Mouse (Mus musculus) myocyte (in vitro differentiated cells): ENCODE measurements at regions not wholly inside any gene's neighbourhood (a gene's known extent, or its start where the extent isn't known, plus 50 kb on each side); places are given as distances from the start of the nearest gene placed in this dataset.

Source experiments
- H3K27me3 ChIP-seq: one replicate; pipeline ENCODE4 v1.6.1; 2011; ENCODE audit not compliant: control insufficient read depth, insufficient read depth, insufficient read length
- H3K36me3 ChIP-seq: one replicate; pipeline ENCODE4 v1.6.1; 2011; ENCODE audit not compliant: control insufficient read depth, insufficient read depth
- H3K4me2 ChIP-seq: one replicate; pipeline ENCODE4 v1.6.1; 2011; ENCODE audit warnings: low read depth, control low read depth
- H3K4me3 ChIP-seq: one replicate; pipeline ENCODE4 v1.5.1; 2011; ENCODE audit warnings: mild to moderate bottlenecking, control low read depth, moderate library complexity
- H3K79me2 ChIP-seq: one replicate; pipeline ENCODE4 v1.6.1; 2011; ENCODE audit not compliant: control insufficient read depth, insufficient read depth
- H3ac ChIP-seq: one replicate; pipeline ENCODE4 v1.6.1; 2011; ENCODE audit not compliant: control insufficient read depth, insufficient read length
- CEBPB ChIP-seq: IDR thresholded peaks from 2 replicates; pipeline ENCODE4 v1.6.1; 2011; ENCODE audit warnings: mild to moderate bottlenecking, moderate library complexity; ENCODE audit not compliant: poor library complexity, insufficient read depth, severe bottlenecking
- E2F4 ChIP-seq: IDR thresholded peaks from one replicate; pipeline ENCODE4 v1.6.1; 2011; ENCODE audit warnings: mild to moderate bottlenecking, control low read depth, moderate library complexity; ENCODE audit not compliant: insufficient read depth
- MAX ChIP-seq: IDR thresholded peaks from one replicate; pipeline ENCODE4 v1.6.1; 2011; ENCODE audit warnings: low read depth, mild to moderate bottlenecking, control low read depth
- MYOD1 ChIP-seq, 3 experiments: IDR thresholded peaks; one replicate each; pipeline ENCODE4 v1.6.1; 2011; ENCODE audit warnings: control low read depth in 2 of 3, low read depth in 2 of 3, mild to moderate bottlenecking in 2 of 3, moderate library complexity in 1 of 3; ENCODE audit not compliant: insufficient read length in 2 of 3, control insufficient read depth in 1 of 3
- MYOG ChIP-seq, 3 experiments: IDR thresholded peaks; one replicate each; pipeline ENCODE4 v1.6.1; 2011; ENCODE audit warnings: control low read depth in 2 of 3, low read depth in 2 of 3, mild to moderate bottlenecking in 2 of 3; ENCODE audit not compliant: insufficient read length in 2 of 3, control insufficient read depth in 1 of 3, insufficient read depth in 1 of 3
- POLR2A ChIP-seq: IDR thresholded peaks from one replicate; pipeline ENCODE4 v1.6.1; 2011; ENCODE audit warnings: low read depth, mild to moderate bottlenecking, control low read depth, moderate library complexity; ENCODE audit not compliant: insufficient read length
- POLR2AphosphoS2 ChIP-seq: IDR thresholded peaks from one replicate; pipeline ENCODE4 v1.6.1; 2011; ENCODE audit warnings: low read depth, control low read depth; ENCODE audit not compliant: insufficient read length
- REST ChIP-seq: IDR thresholded peaks from one replicate; pipeline ENCODE4 v1.6.1; 2011; ENCODE audit warnings: mild to moderate bottlenecking, control low read depth, moderate library complexity; ENCODE audit not compliant: insufficient read depth, insufficient read length
- SRF ChIP-seq: IDR thresholded peaks from one replicate; pipeline ENCODE4 v1.6.1; 2011; ENCODE audit warnings: low read depth; ENCODE audit not compliant: control insufficient read depth, insufficient read length
- TCF12 ChIP-seq: IDR thresholded peaks from one replicate; pipeline ENCODE4 v1.6.1; 2011; ENCODE audit warnings: mild to moderate bottlenecking, control low read depth; ENCODE audit not compliant: poor library complexity, insufficient read depth, severe bottlenecking
- TCF3 ChIP-seq: IDR thresholded peaks from one replicate; pipeline ENCODE4 v1.6.1; 2011; ENCODE audit warnings: low read depth, control low read depth; ENCODE audit not compliant: insufficient read length
- USF1 ChIP-seq: IDR thresholded peaks from one replicate; pipeline ENCODE4 v1.6.1; 2011; ENCODE audit warnings: low read depth, mild to moderate bottlenecking, control low read depth, moderate library complexity

- no peak overlapping the region for H3K4me2 ChIP-seq
- H3K27me3 ChIP-seq = no peaks in the 10 kb centered on the region
- no peak overlapping the region for H3ac ChIP-seq
- H3K4me3 ChIP-seq = no peak overlapping the region
- no peaks in the 10 kb centered on the region for H3K79me2 ChIP-seq
- no peaks in the 10 kb centered on the region for H3K36me3 ChIP-seq
- TF ChIP-seq USF1 = no peak
- no peak for TF ChIP-seq E2F4
- no peak for TF ChIP-seq MAX
- no peak for TF ChIP-seq TCF3
- no peak for TF ChIP-seq POLR2A
- no peak for TF ChIP-seq REST
Measured at GRCm38 (mm10) chr2:101433141-101433895, 191.2 kb upstream of the Rag2 start.

GRCm38 (mm10) chr2:101440231-101440630 lies 184.3 kb upstream of the Rag2 start:
- H3K27me3 ChIP-seq = no peaks in the 10 kb centered on the region
- H3K4me3 ChIP-seq = no peak overlapping the region
- no peaks in the 10 kb centered on the region for H3K79me2 ChIP-seq
- H3K4me2 ChIP-seq = no peak overlapping the region
- H3K36me3 ChIP-seq = no peaks in the 10 kb centered on the region
- TF ChIP-seq SRF (no peak), CEBPB (no peak)
- no peak overlapping the region for H3ac ChIP-seq

GRCm38 (mm10) chr2:101441081-101441630 lies 183.4 kb upstream of the Rag2 start:
- Histone ChIP-seq H3ac (no peak overlapping the region), H3K4me3 (no peak overlapping the region), H3K36me3 (no peaks in the 10 kb centered on the region), H3K79me2 (no peaks in the 10 kb centered on the region), H3K4me2 (no peak overlapping the region), H3K27me3 (no peaks in the 10 kb centered on the region)
- TF ChIP-seq REST = no peak
- no peak for TF ChIP-seq MYOG (IDR thresholded peaks at IDR 0.05; ENCODE audit: control insufficient read depth in 1 of 3, insufficient read depth in 1 of 3, insufficient read length in 2 of 3, low read depth in 2 of 3)
- no peak for TF ChIP-seq E2F4
- TF ChIP-seq MAX = no peak
- TF ChIP-seq MYOD1 (IDR thresholded peaks at IDR 0.05; ENCODE audit: control insufficient read depth in 1 of 3, insufficient read length in 2 of 3, low read depth in 2 of 3) = no peak
- no peak for TF ChIP-seq USF1
- no peak for TF ChIP-seq SRF
- TF ChIP-seq POLR2A = no peak
- TF ChIP-seq CEBPB = no peak

- H3K27me3 ChIP-seq = no peaks in the 10 kb centered on the region
- H3K36me3 ChIP-seq = no peaks in the 10 kb centered on the region
- H3K4me2 ChIP-seq = no peak overlapping the region
- TF ChIP-seq SRF (no peak), E2F4 (no peak)
- H3K4me3 ChIP-seq = no peak overlapping the region
- no peaks in the 10 kb centered on the region for H3K79me2 ChIP-seq
- H3ac ChIP-seq = no peak overlapping the region
Measured at GRCm38 (mm10) chr2:101455591-101455990, 168.9 kb upstream of the Rag2 start.

- no peak overlapping the region for H3ac ChIP-seq
- no peaks in the 10 kb centered on the region for H3K79me2 ChIP-seq
- no peak for TF ChIP-seq POLR2AphosphoS2
- no peak for TF ChIP-seq POLR2A
- no peak for TF ChIP-seq USF1
- no peak for TF ChIP-seq CEBPB
- no peak for TF ChIP-seq MAX
- no peak for TF ChIP-seq E2F4
- no peak for TF ChIP-seq TCF3
- TF ChIP-seq MYOG (IDR thresholded peaks at IDR 0.05; ENCODE audit: control insufficient read depth in 1 of 3, insufficient read depth in 1 of 3, insufficient read length in 2 of 3, low read depth in 2 of 3) = no peak
- TF ChIP-seq REST = no peak
- no peak for TF ChIP-seq SRF
- no peak for TF ChIP-seq MYOD1 (IDR thresholded peaks at IDR 0.05; ENCODE audit: control insufficient read depth in 1 of 3, insufficient read length in 2 of 3, low read depth in 2 of 3)
- TF ChIP-seq TCF12 = no peak
- H3K36me3 ChIP-seq = no peaks in the 10 kb centered on the region
- no peaks in the 10 kb centered on the region for H3K27me3 ChIP-seq
- H3K4me2 ChIP-seq = no peak overlapping the region
- no peak overlapping the region for H3K4me3 ChIP-seq
Measured at GRCm38 (mm10) chr2:101458959-101459358, 165.6 kb upstream of the Rag2 start.

GRCm38 (mm10) chr2:101462450-101462849 lies 162.1 kb upstream of the Rag2 start:
- H3ac ChIP-seq = no peak overlapping the region
- H3K4me3 ChIP-seq = no peak overlapping the region
- no peak for TF ChIP-seq TCF12
- TF ChIP-seq SRF = no peak
- no peak for TF ChIP-seq TCF3
- no peak for TF ChIP-seq MAX
- TF ChIP-seq MYOG (IDR thresholded peaks at IDR 0.05; ENCODE audit: control insufficient read depth in 1 of 3, insufficient read depth in 1 of 3, insufficient read length in 2 of 3, low read depth in 2 of 3) = no peak
- no peak for TF ChIP-seq REST
- H3K4me2 ChIP-seq = no peak overlapping the region
- H3K36me3 ChIP-seq = no peaks in the 10 kb centered on the region
- H3K79me2 ChIP-seq = no peaks in the 10 kb centered on the region
- no peaks in the 10 kb centered on the region for H3K27me3 ChIP-seq
